Mouse (Mus musculus): ENCODE measurements around the gene Nlrp6.

DNA sequence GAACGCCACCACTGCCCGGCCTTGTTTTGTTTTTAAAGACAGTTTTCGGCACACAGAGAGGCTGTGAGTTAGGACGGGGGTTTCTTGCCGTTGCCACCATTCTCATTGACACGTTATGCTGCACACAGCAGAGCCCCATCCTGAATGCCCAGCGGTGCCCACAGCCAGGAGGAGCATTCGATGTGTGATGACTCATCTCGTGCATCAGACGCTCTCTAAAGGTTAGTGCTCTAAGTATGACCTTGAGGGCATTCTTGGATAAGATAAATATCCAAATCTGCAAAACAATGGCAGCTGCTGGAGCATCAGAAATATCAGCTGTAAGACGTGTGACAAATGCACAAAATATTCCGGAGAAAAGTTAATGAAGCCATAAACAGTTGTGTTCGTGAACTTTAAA is 13.6 kb upstream of the Nlrp6 start:
- TF ChIP-seq CTCF (IDR thresholded peaks at IDR 0.05; ENCODE audit: low read depth) (no peak), EP300 (IDR thresholded peaks at IDR 0.05; ENCODE audit: low read depth) (no peak)
